Mouse (Mus musculus) brain, embryonic 14.5 days (tissue): ENCODE results near the gene Fam83d.

Source experiments
- CTCF ChIP-seq: fragments of 200-500 bp; IDR thresholded peaks from 2 replicates; pipeline ENCODE4 v1.5.1; 2012; ENCODE audit warnings: inconsistent platforms, mild to moderate bottlenecking, moderate library complexity, borderline replicate concordance; ENCODE audit not compliant: insufficient read depth, insufficient read length; ENCODE audit errors: extremely low read depth
- POLR2A ChIP-seq: fragments of 200-500 bp; IDR thresholded peaks from 2 replicates; pipeline ENCODE4 v1.6.1; 2012; ENCODE audit warnings: mild to moderate bottlenecking, inconsistent platforms, borderline replicate concordance; ENCODE audit not compliant: poor library complexity, insufficient read depth, insufficient read length, severe bottlenecking; ENCODE audit errors: extremely low read depth

- TF ChIP-seq CTCF (no peak), POLR2A (no peak)
These were observed 29.3 kb upstream of the Fam83d start for GRCm38 (mm10) chr2:158738591-158738990.
